Mouse (Mus musculus) neural tube, embryonic 15.5 days (tissue): ENCODE results near the gene Pde12. TPM values are rescaled to one million over a fixed set of nuclear protein-coding genes. Genes with fewer than 3 reads are reported as not detected.

Source experiments
- ATAC-seq: fragments of 200-750 bp; cut with Nextera tagmentation; 2 replicates; pipeline ENCODE4 v1.8.0; 2017; ENCODE audit warnings: mild to moderate bottlenecking, moderate TSS enrichment, moderate library complexity; ENCODE audit not compliant: low FRiP score
- H3K27ac ChIP-seq: fragments of 300-500 bp; sonication (generic); replicated peaks from 2 replicates; pipeline ENCODE4 v1.5.1; 2015; ENCODE audit warnings: mild to moderate bottlenecking, inconsistent platforms
- H3K27me3 ChIP-seq: fragments of 300-500 bp; sonication (generic); replicated peaks from 2 replicates; pipeline ENCODE4 v1.6.1; 2015; ENCODE audit warnings: inconsistent platforms
- H3K36me3 ChIP-seq: fragments of 300-500 bp; sonication (generic); 2 replicates; pipeline ENCODE4 v1.6.1; 2015; ENCODE audit warnings: inconsistent platforms
- H3K4me1 ChIP-seq: fragments of 300-500 bp; sonication (generic); 2 replicates; pipeline ENCODE4 v1.6.1; 2015; ENCODE audit warnings: inconsistent platforms
- H3K4me2 ChIP-seq: fragments of 300-500 bp; sonication (generic); 2 replicates; pipeline ENCODE4 v1.6.1; 2015; ENCODE audit warnings: inconsistent platforms, mild to moderate bottlenecking, moderate library complexity
- H3K4me3 ChIP-seq: fragments of 300-500 bp; sonication (generic); replicated peaks from 2 replicates; pipeline ENCODE4 v1.5.1; 2015; ENCODE audit warnings: mild to moderate bottlenecking, inconsistent platforms
- H3K9ac ChIP-seq: fragments of 300-500 bp; sonication (generic); replicated peaks from 2 replicates; pipeline ENCODE4 v1.6.1; 2015; ENCODE audit warnings: mild to moderate bottlenecking, inconsistent platforms
- H3K9me3 ChIP-seq: fragments of 300-500 bp; sonication (generic); replicated peaks from 2 replicates; pipeline ENCODE4 v1.6.1; 2016; ENCODE audit warnings: inconsistent platforms
- WGBS: fragments of 180-500 bp; shearing (Covaris S2); methylation state at CpG from one replicate; pipeline ENCODE4 v1.1.7; 2015; ENCODE audit warnings: mixed read lengths; 5-methylcytosine and 5-hydroxymethylcytosine counted together
- polyA plus RNA-seq: library from polyadenylated mRNA; unstranded; fragments of >200 nt; fragmentation: Nextera tagmentation; extraction: Ambion mirVana; gene quantifications from 2 replicates; pipeline ENCODE4 v1.2.1, GENCODE M21; 2015

The Pde12 gene
- polyA plus RNA-seq, 1 experiment from 2014 or later: 11.5 TPM

GRCm38 (mm10) chr14:26668371-26669291, 1.1 kb downstream of the Pde12 start:
- WGBS: 1% methylated on average over 73 of the region's 73 CpGs
- Histone ChIP-seq H3K27me3 (no peaks in the 10 kb centered on the region), H3K4me1 (peaks cover 32% of the 10 kb centered on the region), H3K9ac (peak overlapping the region; percentile 89), H3K9me3 (no peaks in the 10 kb centered on the region), H3K27ac (peak overlapping the region; percentile 93), H3K36me3 (peaks cover 17% of the 10 kb centered on the region), H3K4me3 (peak overlapping the region; percentile 99), H3K4me2 (peak overlapping the region; percentile 98)
- ATAC-seq: peak; percentile 58

GRCm38 (mm10) chr14:26667991-26668370, 1.7 kb downstream of the Pde12 start:
- Histone ChIP-seq H3K4me1 (peaks cover 32% of the 10 kb centered on the region), H3K4me3 (peak overlapping the region; percentile 99), H3K27ac (no peak overlapping the region), H3K9ac (peak overlapping the region; percentile 89), H3K9me3 (no peaks in the 10 kb centered on the region), H3K36me3 (peaks cover 17% of the 10 kb centered on the region), H3K4me2 (peak overlapping the region; percentile 98), H3K27me3 (no peaks in the 10 kb centered on the region)
- WGBS: 28% methylated on average over 6 of the region's 6 CpGs
- no peak for ATAC-seq

- Histone ChIP-seq H3K36me3 (peaks cover 25% of the 10 kb centered on the region), H3K4me2 (no peak overlapping the region), H3K4me3 (no peak overlapping the region), H3K27me3 (no peaks in the 10 kb centered on the region), H3K9me3 (no peaks in the 10 kb centered on the region), H3K9ac (no peak overlapping the region), H3K27ac (no peak overlapping the region), H3K4me1 (peaks cover 27% of the 10 kb centered on the region)
- no peak for ATAC-seq
- WGBS: 89% methylated on average over 2 of the region's 2 CpGs
Observed at GRCm38 (mm10) chr14:26663851-26664250, 5.8 kb downstream of the Pde12 start.

GRCm38 (mm10) chr14:26662488-26662887, 7.2 kb downstream of the Pde12 start:
- Histone ChIP-seq H3K27me3 (no peaks in the 10 kb centered on the region), H3K9ac (no peak overlapping the region), H3K36me3 (peaks cover 33% of the 10 kb centered on the region), H3K4me1 (peaks cover 15% of the 10 kb centered on the region), H3K4me2 (no peak overlapping the region), H3K9me3 (no peaks in the 10 kb centered on the region), H3K27ac (no peak overlapping the region), H3K4me3 (no peak overlapping the region)
- WGBS: 89% methylated on average over 2 of the region's 2 CpGs
- no peak for ATAC-seq

- H3K4me3 ChIP-seq: no peak overlapping the region
- H3K9ac ChIP-seq: no peak overlapping the region
- ATAC-seq: no peak
- peaks cover 37% of the 10 kb centered on the region for H3K36me3 ChIP-seq
- H3K27ac ChIP-seq: no peak overlapping the region
- H3K4me1 ChIP-seq: peaks cover 11% of the 10 kb centered on the region
- no peaks in the 10 kb centered on the region for H3K27me3 ChIP-seq
- 85% methylated on average over 3 of the region's 3 CpGs for WGBS
- H3K9me3 ChIP-seq: no peaks in the 10 kb centered on the region
- no peak overlapping the region for H3K4me2 ChIP-seq
Observed at GRCm38 (mm10) chr14:26662016-26662415, 7.7 kb downstream of the Pde12 start.

- 98% methylated on average over 1 of the region's 1 CpGs for WGBS
Observed at GRCm38 (mm10) chr14:26660233-26660632, 9.4 kb downstream of the Pde12 start.

GRCm38 (mm10) chr14:26658178-26658577, 11.5 kb downstream of the Pde12 start:
- ATAC-seq: no peak

More at GRCm38 (mm10) chr14:26660233-26660632, 9.4 kb downstream of the Pde12 start:
- ATAC-seq: no peak
- peaks cover 42% of the 10 kb centered on the region for H3K36me3 ChIP-seq
- H3K4me1 ChIP-seq: no peaks in the 10 kb centered on the region
- H3K27me3 ChIP-seq: no peaks in the 10 kb centered on the region
- no peak overlapping the region for H3K27ac ChIP-seq
- H3K9me3 ChIP-seq: no peaks in the 10 kb centered on the region
- H3K4me3 ChIP-seq: no peak overlapping the region
- no peak overlapping the region for H3K4me2 ChIP-seq
- H3K9ac ChIP-seq: no peak overlapping the region

GRCm38 (mm10) chr14:26651901-26652300, 17.8 kb downstream of the Pde12 start:
- H3K36me3 ChIP-seq: peaks cover 46% of the 10 kb centered on the region

More at GRCm38 (mm10) chr14:26658178-26658577, 11.5 kb downstream of the Pde12 start:
- H3K9me3 ChIP-seq: no peaks in the 10 kb centered on the region
- no peak overlapping the region for H3K4me3 ChIP-seq
- H3K36me3 ChIP-seq: peaks cover 48% of the 10 kb centered on the region
- H3K4me2 ChIP-seq: no peak overlapping the region
- no peak overlapping the region for H3K27ac ChIP-seq
- no peaks in the 10 kb centered on the region for H3K4me1 ChIP-seq
- H3K9ac ChIP-seq: no peak overlapping the region
- no peaks in the 10 kb centered on the region for H3K27me3 ChIP-seq

GRCm38 (mm10) chr14:26647811-26648210, 21.9 kb downstream of the Pde12 start:
- WGBS: 81% methylated on average over 2 of the region's 2 CpGs
- Histone ChIP-seq H3K4me3 (no peak overlapping the region), H3K4me2 (no peak overlapping the region), H3K9me3 (no peaks in the 10 kb centered on the region), H3K27ac (no peak overlapping the region), H3K36me3 (peaks cover 17% of the 10 kb centered on the region), H3K4me1 (peaks cover 19% of the 10 kb centered on the region), H3K27me3 (no peaks in the 10 kb centered on the region), H3K9ac (no peak overlapping the region)
- no peak for ATAC-seq

More at GRCm38 (mm10) chr14:26651901-26652300, 17.8 kb downstream of the Pde12 start:
- no peak for ATAC-seq
- H3K27ac ChIP-seq: no peak overlapping the region
- no peak overlapping the region for H3K4me2 ChIP-seq
- H3K4me3 ChIP-seq: no peak overlapping the region
- H3K4me1 ChIP-seq: 0 out of 2 replicates have a peak, but pooled peaks cover 5% of the 10 kb centered on the region
- no peak overlapping the region for H3K9ac ChIP-seq
- no peaks in the 10 kb centered on the region for H3K27me3 ChIP-seq
- no peaks in the 10 kb centered on the region for H3K9me3 ChIP-seq

GRCm38 (mm10) chr14:26645989-26646650, 23.6 kb downstream of the Pde12 start:
- 31% methylated on average over 5 of the region's 5 CpGs for WGBS

GRCm38 (mm10) chr14:26643006-26643624, 26.6 kb downstream of the Pde12 start:
- no peak overlapping the region for H3K4me3 ChIP-seq
- peaks cover 8% of the 10 kb centered on the region for H3K36me3 ChIP-seq
- 70% methylated on average over 3 of the region's 3 CpGs for WGBS
- no peak for ATAC-seq
- H3K4me2 ChIP-seq: no peak overlapping the region
- H3K27ac ChIP-seq: no peak overlapping the region
- no peaks in the 10 kb centered on the region for H3K27me3 ChIP-seq
- no peak overlapping the region for H3K9ac ChIP-seq
- peaks cover 44% of the 10 kb centered on the region for H3K4me1 ChIP-seq
- no peaks in the 10 kb centered on the region for H3K9me3 ChIP-seq

More at GRCm38 (mm10) chr14:26645989-26646650, 23.6 kb downstream of the Pde12 start:
- Histone ChIP-seq H3K27ac (no peak overlapping the region), H3K4me3 (no peak overlapping the region), H3K9me3 (no peaks in the 10 kb centered on the region), H3K27me3 (no peaks in the 10 kb centered on the region), H3K36me3 (peaks cover 10% of the 10 kb centered on the region), H3K9ac (no peak overlapping the region), H3K4me2 (peak overlapping the region; percentile 13; the same call in 1 of the 2 replicates), H3K4me1 (peaks cover 28% of the 10 kb centered on the region)
- ATAC-seq: no peak
